Mouse (Mus musculus) small intestine, adult 2 months (tissue): ENCODE data around the gene Oxct1. TPM values are rescaled to one million over a fixed set of nuclear protein-coding genes. Genes with fewer than 3 reads are reported as not detected.
A peak's percentile ranks its signal among the peaks of the same experiment; 100 is the strongest.

Experiments used
- H3K27ac ChIP-seq: fragments of 200-500 bp; 2 replicates; pipeline ENCODE4 v1.5.1; 2012; ENCODE audit warnings: low read depth, low read length, control low read depth, inconsistent platforms; ENCODE audit not compliant: insufficient read depth
- H3K27me3 ChIP-seq: fragments of 200-500 bp; 2 replicates; pipeline ENCODE4 v1.6.1; 2012; ENCODE audit warnings: mild to moderate bottlenecking, moderate library complexity, low read length, inconsistent platforms; ENCODE audit not compliant: control insufficient read depth, insufficient read depth
- H3K36me3 ChIP-seq: fragments of 200-500 bp; 2 replicates; pipeline ENCODE4 v1.6.1; 2012; ENCODE audit warnings: mild to moderate bottlenecking, low read length, control low read depth, inconsistent platforms; ENCODE audit not compliant: control insufficient read depth, insufficient read depth
- H3K4me1 ChIP-seq: fragments of 200-500 bp; 2 replicates; pipeline ENCODE4 v1.6.1; 2012; ENCODE audit warnings: low read length, inconsistent platforms, mixed read lengths; ENCODE audit not compliant: control insufficient read depth, insufficient read depth, insufficient read length
- H3K4me3 ChIP-seq: fragments of 200-500 bp; 2 replicates; pipeline ENCODE4 v1.5.1; 2012; ENCODE audit warnings: low read depth, mild to moderate bottlenecking, control low read depth, inconsistent platforms, low read length, moderate library complexity
- CTCF ChIP-seq: fragments of 200-500 bp; IDR thresholded peaks from 2 replicates; pipeline ENCODE4 v1.5.1; 2012; ENCODE audit warnings: low read depth, mild to moderate bottlenecking, control low read depth, inconsistent platforms, low read length, moderate library complexity, mixed read lengths; ENCODE audit not compliant: insufficient replicate concordance, insufficient read length; ENCODE audit errors: extremely low read depth
- POLR2A ChIP-seq: fragments of 200-500 bp; IDR thresholded peaks from 2 replicates; pipeline ENCODE4 v1.6.1; 2012; ENCODE audit warnings: low read depth, mild to moderate bottlenecking, control low read depth, inconsistent platforms, low read length, moderate library complexity
- WGBS: fragments of 180-500 bp; shearing (Covaris S2); methylation state at CpG from one replicate; pipeline ENCODE4 v1.1.7; 2018; 5-methylcytosine and 5-hydroxymethylcytosine counted together
- polyA plus RNA-seq: library from polyadenylated mRNA; depleted of rRNA; stranded (reverse); fragments of >200 nt; gene quantifications from 2 replicates; pipeline ENCODE4 v1.2.3, GENCODE M21; 2012

Gene Oxct1
- polyA plus RNA-seq, 1 experiment: 20.7 TPM

- Histone ChIP-seq H3K27ac (no peak overlapping the region), H3K27me3 (no peaks in the 10 kb centered on the region), H3K36me3 (no peaks in the 10 kb centered on the region), H3K4me3 (no peak overlapping the region), H3K4me1 (peaks cover 11% of the 10 kb centered on the region; the same call in 1 of the 2 replicates)
- TF ChIP-seq POLR2A (no peak), CTCF (no peak)
These were observed 2.8 kb downstream of the Oxct1 start for GRCm38 (mm10) chr15:4028960-4029359.

DNA sequence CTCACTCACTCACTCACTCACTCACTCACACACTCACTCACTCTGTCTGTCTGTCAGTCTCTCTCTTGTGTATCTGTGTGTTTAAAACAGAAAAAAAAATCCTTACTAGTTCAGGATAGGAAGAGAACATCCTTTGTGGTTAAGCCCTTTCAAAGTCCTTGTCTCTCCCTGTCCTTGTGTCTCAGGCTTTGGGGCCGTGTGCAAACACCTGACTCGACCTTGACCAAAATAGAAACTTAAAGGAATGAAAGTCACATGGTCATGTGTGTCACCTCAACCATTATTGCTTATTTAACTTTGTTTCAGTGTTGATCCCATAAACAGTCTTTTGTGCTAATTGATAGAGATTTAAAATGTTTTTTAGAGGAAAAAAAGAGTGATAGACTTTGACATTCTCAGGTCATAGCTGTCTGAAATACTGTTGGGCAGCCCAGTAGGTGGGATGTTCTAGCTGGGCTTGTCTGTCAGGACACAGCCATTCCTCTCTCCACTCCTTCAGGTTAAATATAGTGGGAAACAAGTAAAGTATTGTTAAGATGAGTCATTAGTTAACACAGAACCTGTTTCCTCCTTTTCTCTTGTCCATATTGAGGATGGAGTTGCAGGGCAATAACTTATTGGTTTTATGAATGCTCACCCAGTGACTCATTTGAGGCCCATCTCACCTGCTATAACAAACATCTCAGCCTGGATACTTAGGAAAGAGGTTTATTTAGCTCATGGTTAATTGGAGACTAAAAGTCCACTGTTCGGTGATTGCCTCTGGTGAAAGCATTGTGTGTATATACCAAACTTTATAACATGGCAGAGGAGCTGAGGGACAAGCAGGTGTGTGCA is 7.2 kb downstream of the Oxct1 start:
- H3K27me3 ChIP-seq: no peaks in the 10 kb centered on the region
- no peak for TF ChIP-seq POLR2A
- no peak for TF ChIP-seq CTCF
- H3K36me3 ChIP-seq: peaks cover 6% of the 10 kb centered on the region
- WGBS: 33% methylated on average over 3 of the region's 3 CpGs
- no peak overlapping the region for H3K4me3 ChIP-seq
- peak overlapping the region; percentile 70 for H3K27ac ChIP-seq
- peaks cover 9% of the 10 kb centered on the region; the same call in 1 of the 2 replicates for H3K4me1 ChIP-seq

GRCm38 (mm10) chr15:4042423-4042822 is 16.2 kb downstream of the Oxct1 start:
- no peaks in the 10 kb centered on the region for H3K4me1 ChIP-seq
- TF ChIP-seq POLR2A: no peak
- TF ChIP-seq CTCF: no peak
- no peak overlapping the region for H3K4me3 ChIP-seq
- no peaks in the 10 kb centered on the region for H3K27me3 ChIP-seq
- H3K36me3 ChIP-seq: peaks cover 13% of the 10 kb centered on the region
- H3K27ac ChIP-seq: no peak overlapping the region
- WGBS: 69% methylated on average over 3 of the region's 3 CpGs

- H3K4me1 ChIP-seq: no peaks in the 10 kb centered on the region
- peaks cover 15% of the 10 kb centered on the region for H3K36me3 ChIP-seq
- no peaks in the 10 kb centered on the region for H3K27me3 ChIP-seq
- H3K4me3 ChIP-seq: peak overlapping the region; percentile 32; the same call in 1 of the 2 replicates
- H3K27ac ChIP-seq: no peak overlapping the region
- 25% methylated on average over 4 of the region's 4 CpGs for WGBS
- peak; percentile 55; the same call in 1 of the 2 replicates for TF ChIP-seq CTCF
- no peak for TF ChIP-seq POLR2A
These were observed 16.9 kb downstream of the Oxct1 start for GRCm38 (mm10) chr15:4043032-4043471.

DNA sequence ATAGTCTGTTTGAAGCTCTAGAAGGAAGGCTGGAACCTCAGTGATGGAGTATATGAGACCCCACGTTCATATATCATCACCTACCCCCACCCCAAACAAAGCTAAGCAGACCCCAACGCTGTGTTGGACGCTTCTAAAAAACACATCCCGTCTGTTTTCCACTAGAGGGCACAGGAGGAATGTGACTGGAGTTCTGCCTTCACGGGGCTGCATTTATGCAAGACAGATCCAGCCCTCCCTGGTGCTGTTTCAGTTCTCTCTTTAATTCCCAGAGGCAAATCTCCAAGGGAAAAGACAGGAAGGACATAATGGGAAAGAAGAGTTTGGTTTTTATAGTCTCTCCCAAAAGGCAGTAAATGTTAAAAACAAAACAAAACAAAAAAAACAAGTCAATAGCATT is 30.4 kb downstream of the Oxct1 start:
- 39% methylated on average over 5 of the region's 5 CpGs for WGBS
- Histone ChIP-seq H3K27me3 (no peaks in the 10 kb centered on the region), H3K4me1 (no peaks in the 10 kb centered on the region), H3K27ac (no peak overlapping the region), H3K4me3 (no peak overlapping the region), H3K36me3 (peaks cover 35% of the 10 kb centered on the region)
- TF ChIP-seq CTCF (no peak), POLR2A (no peak)

- no peak for TF ChIP-seq POLR2A
- TF ChIP-seq CTCF: no peak
- H3K4me3 ChIP-seq: no peak overlapping the region
- no peaks in the 10 kb centered on the region for H3K4me1 ChIP-seq
- no peaks in the 10 kb centered on the region for H3K27me3 ChIP-seq
- peaks cover 30% of the 10 kb centered on the region for H3K36me3 ChIP-seq
- 88% methylated on average over 5 of the region's 5 CpGs for WGBS
- no peak overlapping the region for H3K27ac ChIP-seq
These were observed 37.4 kb downstream of the Oxct1 start for GRCm38 (mm10) chr15:4063574-4063973.

DNA sequence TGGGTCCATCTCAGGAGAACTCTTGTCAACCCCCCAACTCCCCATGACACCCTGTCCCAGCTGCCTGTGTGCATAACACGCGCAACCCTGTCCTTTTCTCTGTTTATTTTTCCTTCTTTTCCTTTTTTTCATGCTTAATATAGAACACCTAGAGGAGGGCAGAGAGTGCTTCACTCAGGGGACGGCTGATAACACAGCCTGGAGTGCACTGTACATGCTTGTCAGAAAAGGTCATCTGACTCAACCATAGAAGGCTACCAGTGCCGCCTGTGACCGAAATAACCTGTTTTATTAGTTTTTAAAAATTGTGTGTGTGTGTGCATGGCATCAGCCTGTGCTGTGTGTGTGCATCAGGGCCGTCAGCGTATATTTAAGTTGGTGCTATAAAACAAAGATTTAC is 37.8 kb downstream of the Oxct1 start:
- TF ChIP-seq POLR2A (no peak), CTCF (no peak)
- Histone ChIP-seq H3K4me3 (no peak overlapping the region), H3K36me3 (peaks cover 30% of the 10 kb centered on the region), H3K27me3 (no peaks in the 10 kb centered on the region), H3K27ac (no peak overlapping the region), H3K4me1 (no peaks in the 10 kb centered on the region)
- 86% methylated on average over 7 of the region's 7 CpGs for WGBS

DNA sequence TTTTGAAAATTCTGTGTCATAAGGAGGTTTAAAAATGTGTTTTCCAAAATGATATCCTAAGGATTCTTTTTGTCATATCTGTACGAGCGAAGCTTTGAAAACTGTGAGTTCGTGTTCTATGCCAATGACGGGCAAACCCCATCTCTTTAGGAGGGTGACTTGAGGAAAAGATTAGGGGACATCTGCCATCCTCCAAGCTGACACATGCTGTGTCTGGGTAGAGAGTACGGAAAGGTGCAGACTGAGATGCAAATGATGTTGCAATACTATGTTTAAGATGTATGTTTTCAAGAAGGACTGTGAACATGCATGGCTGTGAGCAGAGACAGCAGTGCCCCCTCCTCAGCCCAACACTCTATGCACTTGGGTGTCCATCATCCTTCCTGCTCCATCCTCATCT is 38.5 kb downstream of the Oxct1 start:
- no peak overlapping the region for H3K27ac ChIP-seq
- no peaks in the 10 kb centered on the region for H3K4me1 ChIP-seq
- WGBS: 96% methylated on average over 5 of the region's 5 CpGs
- no peak overlapping the region for H3K4me3 ChIP-seq
- no peak for TF ChIP-seq CTCF
- TF ChIP-seq POLR2A: no peak
- peaks cover 25% of the 10 kb centered on the region for H3K36me3 ChIP-seq
- H3K27me3 ChIP-seq: no peaks in the 10 kb centered on the region
